Mouse (Mus musculus): ENCODE data around the gene Sema6d.

GRCm38 (mm10) chr2:124194041-124194440 lies 104.3 kb downstream of the Sema6d start:
- TF ChIP-seq CTCF (IDR thresholded peaks at IDR 0.05; ENCODE audit: low read depth, low read length) (no peak), POLR2A (IDR thresholded peaks at IDR 0.05; ENCODE audit: insufficient read depth, low read length) (no peak), EP300 (IDR thresholded peaks at IDR 0.05; ENCODE audit: insufficient read depth, low read depth, low read length) (no peak)

Data from ES-Bruce4 (cell line).